Mouse (Mus musculus): ENCODE data around the gene Polk. TPM values are rescaled to one million over a fixed set of nuclear protein-coding genes. Genes with fewer than 3 reads are reported as not detected.

The Polk gene
- total and polyA plus RNA-seq, 2 experiments from 2014 or later: 3.9 to 8.0 TPM

GRCm38 (mm10) chr13:96514154-96514942 lies 28.0 kb downstream of the Polk start:
- H3K4me3 ChIP-seq (ENCODE audit: low read depth, low read length): no peak overlapping the region

GRCm38 (mm10) chr13:96511893-96512292 lies 30.5 kb downstream of the Polk start:
- DNase-seq (no peak), ATAC-seq (no peak)
- Histone ChIP-seq H3K4me1 (ENCODE audit: insufficient read depth) (no peaks in the 10 kb centered on the region), H3K4me2 (ENCODE audit: low read depth) (no peak overlapping the region), H3K9ac (no peak overlapping the region), H3K27me3 (ENCODE audit: insufficient read depth, low read length) (no peaks in the 10 kb centered on the region), H3K36me3 (ENCODE audit: insufficient read depth) (no peaks in the 10 kb centered on the region), H3K4me3 (ENCODE audit: low read depth, low read length) (no peak overlapping the region), H3K27ac (ENCODE audit: low read depth, low read length) (no peak overlapping the region), H3K9me3 (ENCODE audit: low read length) (no peaks in the 10 kb centered on the region)
- 68% methylated on average over 5 of the region's 5 CpGs for WGBS
- no peak for TF ChIP-seq CTCF (IDR thresholded peaks at IDR 0.05; ENCODE audit: low read depth)

More at GRCm38 (mm10) chr13:96514154-96514942, 28.0 kb downstream of the Polk start:
- no peak overlapping the region for H3K4me2 ChIP-seq (ENCODE audit: low read depth)
- DNase-seq (no peak), ATAC-seq (no peak)
- H3K27ac ChIP-seq (ENCODE audit: low read depth, low read length): no peak overlapping the region
- no peak overlapping the region for H3K9ac ChIP-seq
- no peaks in the 10 kb centered on the region for H3K4me1 ChIP-seq (ENCODE audit: insufficient read depth)
- no peaks in the 10 kb centered on the region for H3K36me3 ChIP-seq (ENCODE audit: insufficient read depth)
- H3K27me3 ChIP-seq (ENCODE audit: insufficient read depth, low read length): no peaks in the 10 kb centered on the region
- H3K9me3 ChIP-seq (ENCODE audit: low read length): no peaks in the 10 kb centered on the region
- 88% methylated on average over 5 of the region's 5 CpGs for WGBS
- no peak for TF ChIP-seq CTCF (IDR thresholded peaks at IDR 0.05; ENCODE audit: low read depth)

GRCm38 (mm10) chr13:96511262-96511661 lies 31.1 kb downstream of the Polk start:
- WGBS: 91% methylated on average over 1 of the region's 1 CpGs
- Histone ChIP-seq H3K27ac (ENCODE audit: low read depth, low read length) (no peak overlapping the region), H3K9me3 (ENCODE audit: low read length) (no peaks in the 10 kb centered on the region), H3K36me3 (ENCODE audit: insufficient read depth) (no peaks in the 10 kb centered on the region), H3K9ac (no peak overlapping the region), H3K27me3 (ENCODE audit: insufficient read depth, low read length) (no peaks in the 10 kb centered on the region), H3K4me1 (ENCODE audit: insufficient read depth) (no peaks in the 10 kb centered on the region), H3K4me3 (ENCODE audit: low read depth, low read length) (no peak overlapping the region), H3K4me2 (ENCODE audit: low read depth) (no peak overlapping the region)
- DNase-seq: no peak
- no peak for ATAC-seq
- no peak for TF ChIP-seq CTCF (IDR thresholded peaks at IDR 0.05; ENCODE audit: low read depth)

GRCm38 (mm10) chr13:96510635-96511034 lies 31.7 kb downstream of the Polk start:
- WGBS: 88% methylated on average over 13 of the region's 13 CpGs
- no peak overlapping the region for H3K9ac ChIP-seq
- H3K9me3 ChIP-seq (ENCODE audit: low read length): no peaks in the 10 kb centered on the region
- DNase-seq (no peak), ATAC-seq (no peak)
- no peaks in the 10 kb centered on the region for H3K36me3 ChIP-seq (ENCODE audit: insufficient read depth)
- H3K27ac ChIP-seq (ENCODE audit: low read depth, low read length): no peak overlapping the region
- H3K27me3 ChIP-seq (ENCODE audit: insufficient read depth, low read length): no peaks in the 10 kb centered on the region
- no peak for TF ChIP-seq CTCF (IDR thresholded peaks at IDR 0.05; ENCODE audit: low read depth)
- H3K4me1 ChIP-seq (ENCODE audit: insufficient read depth): no peaks in the 10 kb centered on the region
- H3K4me3 ChIP-seq (ENCODE audit: low read depth, low read length): no peak overlapping the region
- H3K4me2 ChIP-seq (ENCODE audit: low read depth): no peak overlapping the region

GRCm38 (mm10) chr13:96507541-96507940 lies 34.8 kb downstream of the Polk start:
- H3K4me3 ChIP-seq (ENCODE audit: low read depth, low read length): no peak overlapping the region
- no peaks in the 10 kb centered on the region for H3K36me3 ChIP-seq (ENCODE audit: insufficient read depth)
- ATAC-seq (no peak), DNase-seq (no peak)
- no peak overlapping the region for H3K27ac ChIP-seq (ENCODE audit: low read depth, low read length)
- H3K9me3 ChIP-seq (ENCODE audit: low read length): no peaks in the 10 kb centered on the region
- H3K4me1 ChIP-seq (ENCODE audit: insufficient read depth): no peaks in the 10 kb centered on the region
- no peak for TF ChIP-seq CTCF (IDR thresholded peaks at IDR 0.05; ENCODE audit: low read depth)
- no peak overlapping the region for H3K4me2 ChIP-seq (ENCODE audit: low read depth)
- no peak overlapping the region for H3K9ac ChIP-seq
- no peaks in the 10 kb centered on the region for H3K27me3 ChIP-seq (ENCODE audit: insufficient read depth, low read length)
- 87% methylated on average over 4 of the region's 4 CpGs for WGBS

- WGBS: 86% methylated on average over 6 of the region's 6 CpGs
- Histone ChIP-seq H3K36me3 (ENCODE audit: insufficient read depth) (no peaks in the 10 kb centered on the region), H3K4me3 (ENCODE audit: low read depth, low read length) (no peak overlapping the region), H3K9me3 (ENCODE audit: low read length) (no peaks in the 10 kb centered on the region), H3K9ac (no peak overlapping the region), H3K27ac (ENCODE audit: low read depth, low read length) (no peak overlapping the region), H3K27me3 (ENCODE audit: insufficient read depth, low read length) (no peaks in the 10 kb centered on the region), H3K4me1 (ENCODE audit: insufficient read depth) (no peaks in the 10 kb centered on the region), H3K4me2 (ENCODE audit: low read depth) (no peak overlapping the region)
- no peak for DNase-seq
- no peak for ATAC-seq
- TF ChIP-seq CTCF (IDR thresholded peaks at IDR 0.05; ENCODE audit: low read depth): no peak
Observed at GRCm38 (mm10) chr13:96506313-96506712, 36.1 kb downstream of the Polk start.

- H3K4me1 ChIP-seq (ENCODE audit: insufficient read depth): no peaks in the 10 kb centered on the region
- no peak overlapping the region for H3K27ac ChIP-seq (ENCODE audit: low read depth, low read length)
- TF ChIP-seq CTCF (IDR thresholded peaks at IDR 0.05; ENCODE audit: low read depth): no peak
- H3K27me3 ChIP-seq (ENCODE audit: insufficient read depth, low read length): no peaks in the 10 kb centered on the region
- ATAC-seq (no peak), DNase-seq (no peak)
- no peak overlapping the region for H3K4me2 ChIP-seq (ENCODE audit: low read depth)
- no peaks in the 10 kb centered on the region for H3K36me3 ChIP-seq (ENCODE audit: insufficient read depth)
- no peak overlapping the region for H3K9ac ChIP-seq
- 80% methylated on average over 4 of the region's 4 CpGs for WGBS
- no peaks in the 10 kb centered on the region for H3K9me3 ChIP-seq (ENCODE audit: low read length)
- no peak overlapping the region for H3K4me3 ChIP-seq (ENCODE audit: low read depth, low read length)
Observed at GRCm38 (mm10) chr13:96505661-96506060, 36.7 kb downstream of the Polk start.

Data from forebrain, postnatal 0 days (tissue).